Mouse (Mus musculus) cerebellum, postnatal 25 days (tissue): ENCODE data around the gene Glb1.

Source experiments
- DNase-seq, 2 experiments: peaks; one replicate each; pipeline ENCODE4 v3.0.0; 2021; ENCODE audit warnings: mixed read lengths in 2 of 2

The Glb1 gene

DNA sequence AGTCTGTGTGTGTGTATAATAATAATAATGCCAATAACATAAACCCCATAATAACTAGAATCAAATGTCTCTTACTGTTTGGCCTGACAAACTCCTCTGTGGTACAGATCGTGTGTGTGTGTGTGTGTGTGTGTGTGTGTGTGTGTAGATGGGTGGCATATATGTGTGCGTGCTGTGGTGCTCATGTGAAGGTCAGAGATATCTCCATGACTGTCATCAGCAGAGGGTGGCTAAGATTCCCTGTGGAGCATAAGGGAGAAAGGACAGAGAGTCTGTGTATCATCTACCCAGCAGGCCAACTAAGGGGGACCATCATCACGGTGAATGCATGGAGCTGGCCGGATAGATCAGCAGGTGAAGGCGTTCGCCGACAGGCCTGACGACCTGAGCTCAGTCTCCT is 46.0 kb downstream of the Glb1 start:
- DNase-seq = no peak

DNA sequence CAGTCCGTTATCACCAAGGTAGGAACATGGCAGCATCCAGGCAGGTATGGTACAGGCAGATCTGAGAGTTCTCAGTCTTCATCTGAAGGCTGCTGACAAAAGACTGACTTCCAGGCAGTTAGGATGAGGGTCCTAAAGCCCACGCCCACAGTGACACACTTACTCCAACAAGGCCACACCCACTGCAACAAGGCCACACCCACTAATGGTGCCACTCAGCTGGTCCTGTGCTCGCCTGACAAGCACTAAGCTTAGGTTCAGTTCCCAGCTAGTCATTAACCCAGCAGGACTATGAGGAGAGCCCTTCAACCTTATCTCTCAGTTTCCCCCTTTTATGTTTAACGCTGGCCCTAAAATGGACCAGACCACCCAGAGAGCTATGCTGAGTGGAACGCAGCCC is 47.8 kb downstream of the Glb1 start:
- no peak for DNase-seq

- no peak for DNase-seq
These were observed 48.4 kb downstream of the Glb1 start for GRCm38 (mm10) chr9:114449120-114449754.

DNA sequence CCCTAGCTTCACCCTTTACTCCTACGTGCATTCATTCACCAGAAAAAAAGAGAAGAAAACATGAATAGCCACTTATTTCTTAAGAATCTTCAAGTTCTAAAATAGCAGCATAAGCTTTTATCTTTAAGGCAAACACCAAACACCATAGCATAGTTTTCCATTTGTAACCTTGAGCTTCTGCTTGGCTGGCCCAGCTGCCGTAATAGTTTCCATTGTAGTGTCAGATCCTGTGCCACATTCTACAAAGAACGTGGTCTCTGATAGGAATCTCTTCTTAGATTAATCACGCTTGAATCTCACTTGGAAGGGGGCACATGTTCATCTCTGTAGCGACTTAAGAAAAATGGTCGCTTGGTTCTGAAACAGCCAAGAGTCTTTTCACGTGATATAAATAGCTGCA is 50.7 kb downstream of the Glb1 start:
- no peak for DNase-seq

GRCm38 (mm10) chr9:114452418-114452817 is 51.5 kb downstream of the Glb1 start:
- no peak for DNase-seq

DNA sequence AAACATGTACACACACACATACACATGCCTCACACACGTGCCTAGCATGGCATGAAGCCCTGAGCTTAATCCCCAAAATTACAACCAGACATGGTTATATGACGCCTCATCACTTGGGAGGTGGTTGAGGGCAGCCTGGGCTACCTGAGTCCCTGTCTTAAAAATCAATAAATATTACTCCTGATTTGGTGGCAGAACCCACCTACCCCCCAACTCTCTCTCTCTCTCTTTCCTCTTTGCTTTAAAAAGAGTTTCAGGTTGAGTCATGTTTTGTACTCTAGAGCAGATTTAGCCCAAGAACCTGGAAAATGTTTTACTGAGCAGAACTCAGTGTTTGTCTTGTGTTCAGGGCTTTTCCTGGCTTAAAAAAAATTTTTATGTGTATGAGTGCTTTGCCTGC is 54.5 kb downstream of the Glb1 start:
- no peak for DNase-seq

- no peak for DNase-seq
These were observed 57.6 kb downstream of the Glb1 start for GRCm38 (mm10) chr9:114458436-114458835.

DNA sequence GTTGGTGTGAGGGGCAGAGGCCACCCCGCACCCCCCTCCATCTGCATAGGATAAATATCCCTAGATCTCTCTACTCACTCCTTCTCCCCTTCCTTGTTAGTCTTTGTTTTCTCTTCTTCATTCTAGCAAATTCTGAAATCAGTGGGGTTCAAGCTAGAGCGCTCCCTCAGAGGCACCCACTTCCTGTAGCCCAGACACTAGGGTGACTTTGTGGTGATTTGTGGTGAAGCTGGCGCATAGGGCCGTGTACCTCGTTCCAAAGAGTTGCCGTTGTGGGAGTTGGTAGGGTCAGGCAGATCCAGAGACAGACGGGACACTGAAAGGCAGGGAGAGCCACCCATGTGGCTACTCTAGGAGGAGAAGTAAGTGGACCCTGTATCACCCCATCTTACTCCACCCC is 61.7 kb downstream of the Glb1 start:
- no peak for DNase-seq

- DNase-seq = no peak
These were observed 64.6 kb downstream of the Glb1 start for GRCm38 (mm10) chr9:114465442-114465841.

GRCm38 (mm10) chr9:114466871-114467270 is 66.0 kb downstream of the Glb1 start:
- no peak for DNase-seq

DNA sequence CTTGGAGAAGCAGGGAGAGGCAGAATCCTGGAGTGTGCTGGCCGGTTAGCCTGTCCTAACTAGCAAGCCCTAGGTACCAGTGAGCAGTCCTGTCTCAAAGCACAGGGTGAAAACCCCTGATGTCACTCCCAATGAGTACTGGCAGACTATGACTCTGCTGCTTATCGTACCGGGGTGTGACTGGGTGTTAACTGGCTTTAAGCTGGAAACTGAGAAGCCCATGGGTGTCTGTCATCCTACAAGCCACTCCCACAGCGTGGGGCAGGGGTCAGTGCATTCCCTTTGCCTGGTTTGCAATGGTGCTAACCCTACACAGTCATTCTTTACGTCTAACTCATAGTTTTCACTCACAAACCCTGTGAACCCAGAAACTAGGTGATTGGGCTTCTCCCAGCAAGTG is 67.3 kb downstream of the Glb1 start:
- no peak for DNase-seq

DNA sequence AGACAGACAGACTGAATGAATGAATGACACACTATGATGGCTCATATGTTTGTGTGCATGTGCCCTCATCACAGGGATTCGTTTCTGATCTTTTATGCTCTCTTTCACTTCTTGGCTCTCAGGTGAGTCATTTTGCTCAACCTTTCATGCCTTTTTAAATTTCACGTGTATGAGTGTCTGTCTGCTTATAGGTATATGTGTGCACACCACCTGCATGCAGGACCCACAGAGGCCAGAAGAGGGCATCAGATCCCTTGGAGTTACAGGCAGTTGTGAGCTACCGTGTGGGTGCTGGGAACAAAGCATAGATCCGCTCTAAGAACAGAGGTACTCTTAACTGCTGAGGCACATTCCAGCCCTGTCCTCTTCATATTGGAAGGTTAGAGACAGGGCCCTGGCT is 67.8 kb downstream of the Glb1 start:
- no peak for DNase-seq

DNA sequence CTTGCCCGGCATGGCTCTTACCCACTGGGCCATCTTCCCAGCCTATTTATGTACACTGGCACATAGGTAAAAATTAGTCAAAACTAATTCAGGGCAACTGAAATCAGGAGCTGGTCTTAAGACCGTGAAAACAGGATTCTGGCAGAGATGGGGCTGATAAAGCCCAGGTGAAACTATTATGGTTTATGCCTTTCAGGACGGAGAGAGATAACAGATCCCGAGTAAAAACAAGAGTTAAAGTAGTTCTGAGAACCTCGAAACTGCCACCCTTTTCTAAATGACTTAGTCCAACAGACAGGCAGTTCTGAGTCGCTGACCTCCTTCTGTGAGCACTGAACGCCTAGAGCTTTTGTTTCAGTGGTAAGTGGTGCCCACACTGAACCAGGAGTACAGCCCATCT is 71.0 kb downstream of the Glb1 start:
- no peak for DNase-seq

DNA sequence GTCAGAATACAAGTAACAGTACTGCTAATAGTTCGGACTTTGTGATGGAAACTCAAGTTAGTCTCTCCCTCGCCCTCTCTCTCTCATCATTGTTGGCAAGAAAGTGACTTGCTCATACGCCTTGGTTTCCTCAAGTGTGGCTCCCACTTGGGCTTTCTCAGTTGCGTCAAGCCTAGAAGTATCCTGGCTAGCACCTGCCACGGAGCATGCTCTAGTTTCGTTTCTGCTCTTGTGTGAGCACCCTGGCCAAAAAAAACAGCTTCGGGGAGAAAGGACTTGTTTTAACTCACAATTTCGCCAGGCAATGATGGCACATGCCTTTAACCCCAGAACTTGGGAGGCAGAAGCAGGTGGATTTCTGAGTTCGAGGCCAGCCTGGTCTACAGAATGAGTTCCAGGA is 76.1 kb downstream of the Glb1 start:
- DNase-seq = no peak

DNA sequence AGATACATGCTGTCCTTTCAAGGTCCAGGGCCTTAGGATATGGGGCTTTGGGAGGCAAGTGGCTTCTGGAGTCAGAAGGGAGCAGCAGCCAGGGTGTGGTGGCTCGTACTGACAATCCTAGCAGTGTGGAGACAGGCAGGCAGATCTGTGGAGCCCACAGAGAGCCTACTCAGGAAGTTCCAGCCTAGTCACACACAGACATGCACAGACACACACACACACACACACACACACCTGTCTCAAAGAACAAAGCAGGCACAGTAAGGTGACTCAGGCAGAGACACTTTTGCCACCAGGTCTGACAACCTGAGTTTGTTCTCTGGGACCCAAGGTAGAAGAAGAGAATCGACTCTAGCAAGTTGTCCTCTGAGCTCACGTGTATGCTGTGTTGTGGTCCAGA is 80.1 kb downstream of the Glb1 start:
- no peak for DNase-seq

DNA sequence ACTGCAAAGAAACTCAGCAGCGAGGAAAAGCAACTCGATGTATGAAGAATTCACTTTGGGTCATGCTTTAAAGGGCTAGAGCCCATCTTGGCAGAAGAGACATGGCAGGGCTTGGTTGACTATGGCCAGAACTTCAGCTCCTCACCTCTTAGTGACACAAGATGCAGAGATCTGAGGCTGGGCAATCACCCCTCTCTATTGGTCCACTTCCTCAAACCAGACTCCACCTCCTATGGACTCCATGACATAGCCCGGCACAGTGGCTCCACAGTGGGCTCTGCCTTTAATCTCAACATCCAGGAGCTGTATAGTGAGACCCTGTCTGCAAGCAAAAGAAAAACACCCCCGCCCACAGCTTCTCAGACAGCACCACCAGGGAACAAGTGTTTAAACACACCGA is 83.9 kb downstream of the Glb1 start:
- DNase-seq = no peak

DNA sequence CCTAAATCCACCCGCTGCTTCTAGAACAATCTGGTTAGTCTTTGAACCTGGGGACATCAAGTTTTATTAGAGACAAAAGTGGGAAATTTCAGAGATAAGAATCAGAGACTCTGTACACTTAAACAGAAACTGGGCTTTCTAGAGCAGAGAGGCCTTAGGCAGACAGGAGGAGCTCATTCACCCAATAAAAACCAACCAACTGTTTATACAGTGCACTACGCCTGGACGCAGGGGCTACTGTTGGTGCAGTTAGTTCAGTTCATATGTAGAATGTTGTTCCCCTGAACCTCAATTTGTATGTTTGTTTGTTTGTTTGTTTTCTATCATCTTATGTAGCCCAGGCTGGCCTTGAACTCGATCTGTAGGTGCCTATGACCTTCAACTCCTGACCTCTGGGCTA is 85.9 kb downstream of the Glb1 start:
- DNase-seq = no peak

DNA sequence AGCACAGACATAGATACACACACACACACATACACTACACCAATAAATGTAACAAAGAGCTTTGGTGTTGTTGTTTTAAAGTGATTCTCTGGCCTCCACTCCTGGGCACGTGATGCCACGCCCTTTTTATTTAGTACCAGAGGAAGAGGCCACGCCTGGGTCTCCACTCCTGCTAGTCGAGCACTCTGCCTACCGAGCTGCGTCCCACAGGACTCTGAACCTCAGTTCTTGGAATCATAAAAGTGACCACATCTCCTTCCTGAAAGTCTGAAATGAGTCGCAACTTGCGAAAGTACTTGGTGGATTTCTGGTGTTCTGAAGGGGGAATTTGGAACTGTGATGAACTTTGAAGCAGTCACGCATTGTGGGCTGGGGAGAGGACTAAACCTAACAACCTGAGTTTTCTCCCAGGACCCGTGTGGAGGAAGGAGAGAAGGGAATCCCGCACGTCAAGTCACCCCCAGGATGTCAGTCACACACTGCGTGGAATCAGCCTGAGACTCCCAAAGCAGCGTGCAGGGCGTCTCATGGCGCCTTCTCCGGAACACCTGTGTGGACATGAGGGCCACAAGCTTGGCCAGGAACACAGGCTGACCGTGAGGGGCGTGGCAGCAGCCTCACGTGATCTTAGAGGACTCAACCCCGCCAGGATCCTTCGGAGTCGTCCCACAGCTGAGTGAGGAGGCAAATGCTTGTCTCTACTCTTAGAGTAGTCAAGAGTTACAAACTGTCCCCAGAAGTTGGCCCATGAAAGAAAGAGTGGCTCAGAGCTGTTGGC is 86.8 kb downstream of the Glb1 start:
- no peak for DNase-seq

DNA sequence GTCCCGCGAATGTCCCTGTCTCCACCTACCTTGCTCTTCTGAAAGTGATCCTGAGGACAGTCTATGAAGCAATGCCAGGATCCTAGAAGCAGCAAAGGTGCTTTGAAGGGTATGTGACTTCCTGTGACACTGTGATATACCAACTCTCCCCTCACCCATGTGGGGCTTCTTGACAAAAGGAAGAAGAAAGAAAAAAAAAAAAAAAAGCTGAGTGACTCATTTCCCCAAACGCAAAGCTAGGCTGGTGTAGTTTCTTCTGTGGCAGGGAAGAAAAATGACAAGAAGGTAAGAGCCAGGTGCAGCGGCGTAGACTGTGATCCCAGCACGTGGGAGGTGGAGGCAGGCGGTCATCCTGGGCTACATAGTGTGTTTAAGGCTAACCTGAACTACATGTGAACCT is 95.6 kb downstream of the Glb1 start:
- DNase-seq = no peak

- peak; percentile 67 to 85 for DNase-seq
These were observed 97.3 kb downstream of the Glb1 start for GRCm38 (mm10) chr9:114498218-114498617.

DNA sequence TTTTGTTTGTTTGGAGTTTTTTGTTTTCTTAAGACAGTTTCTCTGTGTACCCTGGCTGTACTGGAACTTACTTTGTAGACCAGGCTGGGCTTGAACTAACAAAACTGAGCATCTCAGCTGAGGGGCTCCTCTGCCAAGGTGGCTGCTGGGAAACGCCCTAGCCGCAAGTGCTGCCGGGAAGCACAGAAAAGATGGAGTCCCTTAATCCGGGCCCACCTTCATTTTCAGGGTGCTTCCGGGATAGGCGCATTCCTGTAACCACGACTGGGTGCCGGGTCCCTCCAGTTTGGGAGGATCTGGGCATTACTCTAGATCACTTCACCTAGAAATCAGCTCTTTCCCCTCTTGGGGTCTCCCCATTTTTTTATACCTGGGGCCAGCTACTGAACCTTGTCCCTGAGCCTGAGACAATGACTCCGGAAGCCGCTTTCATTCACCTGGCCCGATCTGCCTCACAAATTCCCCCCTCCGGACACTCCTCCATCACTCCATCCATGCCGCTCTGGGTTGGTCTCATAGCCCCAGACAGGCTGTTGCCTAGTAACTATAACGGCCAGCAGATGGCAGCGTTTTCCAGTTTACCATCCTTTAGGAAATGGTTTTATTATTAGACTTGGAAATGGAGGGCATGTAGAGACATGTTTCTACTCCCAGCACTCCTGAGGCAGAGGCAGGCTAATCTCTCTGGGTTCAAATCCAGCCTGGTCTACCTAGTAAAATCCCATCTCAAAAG is 99.1 kb downstream of the Glb1 start:
- peak; percentile 31 to 65 for DNase-seq

- no peak for DNase-seq
These were observed 100.2 kb downstream of the Glb1 start for GRCm38 (mm10) chr9:114501111-114501510.

DNA sequence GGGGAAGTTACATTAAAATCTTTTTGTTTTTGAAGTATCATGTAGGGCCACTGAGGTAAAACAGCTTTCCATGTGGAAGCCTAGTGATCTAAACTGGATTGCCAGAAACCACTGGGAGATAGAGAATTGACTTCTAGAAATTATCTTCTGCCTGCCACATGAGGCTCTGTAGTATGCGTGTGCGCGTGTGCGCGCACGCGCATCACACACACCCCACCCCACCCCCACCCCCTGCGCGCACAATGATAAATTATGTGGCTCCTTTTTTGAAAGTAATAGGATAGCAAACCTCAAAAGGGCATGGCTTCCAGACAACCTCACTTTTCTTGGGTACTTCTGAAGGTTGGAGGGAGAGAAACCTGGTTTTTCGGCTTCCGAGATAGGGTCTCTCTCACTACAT is 101.0 kb downstream of the Glb1 start:
- DNase-seq = no peak
